Mouse (Mus musculus): ENCODE measurements at regions not wholly inside any gene's neighbourhood (a gene's known extent, or its start where the extent isn't known, plus 50 kb on each side); places are given as distances from the start of the nearest gene placed in this dataset.

DNA sequence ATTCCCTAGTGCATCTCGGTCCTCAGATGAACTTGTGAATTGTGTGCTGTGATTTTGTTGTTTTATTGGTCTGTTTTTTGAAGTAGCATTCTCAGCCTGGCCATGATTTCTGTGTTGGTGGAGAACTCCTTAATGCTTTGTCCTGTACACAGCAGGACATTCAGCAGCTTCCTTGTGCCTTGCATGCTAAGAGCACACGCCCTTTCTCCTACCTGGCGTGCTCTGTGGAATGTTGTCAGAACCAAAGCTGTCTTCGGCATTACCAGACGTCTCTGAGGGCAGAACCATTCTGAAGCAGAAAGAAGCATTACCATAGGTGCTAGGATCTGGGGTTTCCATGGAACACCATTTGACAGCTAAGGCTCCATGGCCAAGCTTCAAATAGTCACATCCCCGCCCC is 75.0 kb upstream of the Epc2 start:
- DNase-seq: peak; percentile 72

DNA sequence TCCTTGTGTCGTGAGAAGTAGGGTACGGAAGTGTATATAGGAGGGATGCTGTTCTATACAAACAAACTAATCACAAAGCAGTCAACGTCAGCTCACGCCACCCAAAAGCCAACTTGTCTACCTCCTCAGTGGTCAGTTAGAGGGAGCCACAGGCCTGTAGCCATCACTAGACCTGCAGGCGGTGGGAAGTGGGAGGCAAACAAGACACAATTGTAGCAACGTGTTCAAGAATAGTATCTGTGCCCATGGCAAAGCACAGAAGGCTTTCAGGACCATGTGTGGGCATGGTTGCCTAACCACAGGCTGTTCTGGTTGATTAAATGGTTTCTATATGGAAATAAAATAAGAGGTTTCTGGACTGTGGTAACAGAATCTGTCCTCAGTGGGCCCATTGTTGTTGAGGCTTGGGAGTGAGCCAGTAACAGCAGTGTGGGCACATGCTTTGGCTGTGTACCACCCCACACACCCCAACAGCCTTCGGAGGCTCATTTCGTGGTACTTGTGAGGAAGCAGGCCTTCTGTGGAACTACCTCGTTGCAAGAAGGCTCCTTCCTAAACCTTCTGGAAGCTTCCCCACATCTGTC is 72.0 kb upstream of the Epc2 start:
- peak; percentile 68 for DNase-seq

DNA sequence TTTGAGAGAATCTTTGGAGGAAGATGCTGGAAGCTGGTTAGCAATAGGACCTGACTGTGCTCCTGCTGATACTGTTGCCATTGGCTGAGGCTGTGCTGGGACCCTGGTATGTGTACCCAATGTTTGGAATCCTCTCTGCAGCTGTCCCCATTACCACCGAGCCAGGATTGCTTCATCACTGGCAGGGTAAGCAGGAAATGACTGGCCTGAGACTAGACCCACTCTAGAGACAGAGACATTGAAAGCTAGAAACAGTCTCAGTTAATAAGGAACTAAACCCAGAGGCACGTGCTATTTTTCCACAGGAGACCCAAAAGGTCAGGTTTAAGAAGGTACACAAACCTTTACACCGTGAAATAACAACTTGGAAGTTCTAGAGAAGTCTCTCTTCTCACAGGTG is 70.3 kb upstream of the Epc2 start:
- DNase-seq: peak; percentile 70

DNA sequence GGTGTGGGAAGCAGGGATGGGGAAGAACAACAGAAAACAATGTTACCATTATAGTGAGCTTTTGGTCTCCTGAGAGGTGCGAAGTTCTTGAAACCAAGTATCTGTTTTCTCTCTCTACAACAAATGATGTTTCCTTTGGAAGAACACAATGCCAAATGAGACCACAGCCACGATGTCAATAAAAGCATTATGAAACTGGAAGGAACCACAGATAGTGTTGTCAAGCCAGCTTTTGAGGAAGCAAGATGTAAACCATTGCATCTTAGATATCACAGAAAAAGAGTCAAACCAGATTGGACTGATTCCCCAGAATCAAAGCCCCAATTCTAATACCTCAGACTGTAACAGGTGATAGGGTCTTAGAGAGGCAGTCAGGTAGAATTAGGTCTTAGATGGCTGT is 64.5 kb upstream of the Epc2 start:
- DNase-seq: no peak

DNA sequence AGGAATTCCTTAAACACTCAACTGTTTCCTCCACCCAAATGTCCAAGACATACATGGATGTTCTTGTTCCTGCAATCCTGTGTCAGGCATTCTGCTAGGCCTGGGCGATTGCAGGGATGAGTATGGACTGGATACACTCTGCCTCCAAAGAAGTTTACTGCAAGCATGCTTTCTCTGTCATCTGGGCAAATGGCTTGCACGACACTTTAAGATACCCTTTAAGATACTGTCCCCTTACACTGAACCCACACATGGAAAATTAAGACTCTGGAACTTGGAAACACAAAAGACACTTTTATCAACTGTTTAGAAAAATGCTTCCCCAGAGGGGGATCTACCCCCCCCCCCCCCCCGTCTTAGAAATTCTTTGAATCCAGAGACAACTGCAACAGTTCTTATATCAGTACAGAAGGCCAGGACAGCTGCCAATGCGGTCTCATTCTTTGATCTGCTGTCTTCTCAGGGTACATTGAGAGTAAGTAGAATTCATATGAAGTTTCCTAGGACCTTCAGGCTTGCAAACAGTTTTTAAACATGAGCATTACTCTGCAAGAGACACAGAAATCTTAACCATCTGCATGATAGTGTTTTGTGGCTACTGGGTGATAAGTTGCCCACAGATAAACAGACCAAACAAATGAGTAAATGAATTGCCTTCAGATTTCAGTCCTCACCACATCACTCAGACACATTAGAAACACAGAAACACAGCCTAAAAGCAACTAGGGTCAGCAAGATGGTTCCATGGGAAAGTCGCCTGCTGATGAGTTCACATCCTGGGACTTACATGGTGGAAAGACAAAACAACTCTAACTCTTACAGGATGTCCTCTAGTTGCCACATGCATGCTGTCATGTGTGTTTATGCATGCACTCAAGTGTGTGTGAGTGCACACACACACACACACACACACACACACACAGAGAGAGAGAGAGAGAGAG is 59.7 kb upstream of the Epc2 start:
- DNase-seq: no peak

Measured in heart, adult 11 months (tissue).